In the genomic region with DNA sequence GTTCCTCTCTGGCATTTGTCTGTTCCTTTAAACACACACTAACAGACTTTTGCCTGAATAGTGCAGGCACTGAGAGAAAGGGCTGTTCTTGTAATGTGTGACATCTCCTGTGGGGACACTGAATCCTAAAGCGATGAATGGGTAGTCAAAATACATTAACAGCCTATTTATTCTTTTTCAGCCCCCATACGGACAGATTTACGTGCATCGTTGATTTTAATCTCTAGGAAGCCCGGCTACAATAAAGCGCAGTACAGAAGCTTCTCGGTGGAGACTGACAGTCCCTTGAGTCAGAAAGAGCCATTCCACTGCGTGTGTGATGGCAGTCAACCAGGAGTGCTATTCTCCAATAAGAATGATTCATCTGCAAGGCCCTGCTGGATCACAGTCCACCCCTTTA, we compare ENCODE assay signal across 13 mouse cellular contexts.
DNase-seq lines count a peak whose midpoint lies in the region; ATAC-seq and TF ChIP-seq lines count a peak whose summit lies in the region.
"Had no signal": no experiment of that assay in that cellular context is flagged by ENCODE, and none has a peak within 500 bp of the region (broad histone marks: within the 10 kb centered on the region; RNA-seq: fewer than 3 reads in every experiment).

No protein-coding gene starts in this region.

- no peak overlapping the region for H3K4me3 ChIP-seq in neural tube, embryonic 11.5 days (ENCODE audit: low read depth, low read length)
- H3K4me3 ChIP-seq in midbrain, embryonic 12.5 days, result no peak overlapping the region
- H3K4me3 ChIP-seq in stomach, postnatal 0 days (ENCODE audit: low read depth, low read length), result no peak overlapping the region
- H3K4me3 ChIP-seq: left cerebral cortex, adult 2 months; limb, embryonic 15.5 days; lung, embryonic 15.5 days had no signal

- DNase-seq in cerebellum, postnatal 10 days, result peak; percentile 46 to 52
- no peak for DNase-seq in cerebellum, postnatal 36 days
- DNase-seq in neural tube, embryonic 11.5 days (ENCODE audit: low spot score), result peak; percentile 12
- DNase-seq in neural tube, embryonic 10.5 days (ENCODE audit: extremely low spot score, low spot score), result no peak
- peak; percentile 46 for DNase-seq in retina, postnatal 1 day
- DNase-seq in stomach, postnatal 0 days (ENCODE audit: low spot score), result no peak
- DNase-seq in layer of hippocampus, adult 9-10 months (ENCODE audit: low spot score), result no peak
- DNase-seq: adrenal gland, postnatal 14 days had no signal

- H3K4me1 ChIP-seq in neural tube, embryonic 11.5 days (ENCODE audit: control insufficient read depth, insufficient read depth, low read length), result no peaks in the 10 kb centered on the region
- H3K4me1 ChIP-seq in midbrain, embryonic 12.5 days, result no peaks in the 10 kb centered on the region
- H3K4me1 ChIP-seq in stomach, postnatal 0 days (replicated peaks; ENCODE audit: control insufficient read depth, insufficient read depth), result no peaks in the 10 kb centered on the region
- H3K4me1 ChIP-seq: limb, embryonic 15.5 days; lung, embryonic 15.5 days had no signal

- no peaks in the 10 kb centered on the region for H3K27me3 ChIP-seq in neural tube, embryonic 11.5 days (ENCODE audit: control insufficient read depth, insufficient read depth, low read length)
- no peaks in the 10 kb centered on the region for H3K27me3 ChIP-seq in midbrain, embryonic 12.5 days
- H3K27me3 ChIP-seq in stomach, postnatal 0 days (ENCODE audit: control insufficient read depth, insufficient read depth, low read length), result no peaks in the 10 kb centered on the region
- H3K27me3 ChIP-seq: limb, embryonic 15.5 days; lung, embryonic 15.5 days had no signal

- TF ChIP-seq EP300 in stomach, postnatal 0 days (optimal IDR thresholded peaks at IDR 0.05), result no peak

- no peak for TF ChIP-seq CTCF in stomach, postnatal 0 days (IDR thresholded peaks at IDR 0.05; ENCODE audit: low read depth)

- no peaks in the 10 kb centered on the region for H3K9me3 ChIP-seq in neural tube, embryonic 11.5 days (ENCODE audit: control insufficient read depth, low read length)
- H3K9me3 ChIP-seq in midbrain, embryonic 12.5 days, result no peaks in the 10 kb centered on the region
- H3K9me3 ChIP-seq in stomach, postnatal 0 days (ENCODE audit: control insufficient read depth, low read length), result no peaks in the 10 kb centered on the region
- H3K9me3 ChIP-seq: limb, embryonic 15.5 days; lung, embryonic 15.5 days had no signal

- 45% methylated on average over 8 of the region's 8 CpGs for WGBS in neural tube, embryonic 11.5 days
- 24% methylated on average over 8 of the region's 8 CpGs for WGBS in midbrain, embryonic 12.5 days
- WGBS in stomach, postnatal 0 days, result 85% methylated on average over 8 of the region's 8 CpGs

- ATAC-seq in neural tube, embryonic 11.5 days (ENCODE audit: insufficient read depth, low FRiP score, low TSS enrichment), result peak; percentile 60; the same call in 1 of the 2 replicates
- ATAC-seq in midbrain, embryonic 12.5 days (ENCODE audit: low FRiP score, low read depth), result peak; percentile 72
- ATAC-seq in stomach, postnatal 0 days (ENCODE audit: low FRiP score, low TSS enrichment), result no peak

- H3K27ac ChIP-seq in neural tube, embryonic 11.5 days (ENCODE audit: low read depth, low read length), result no peak overlapping the region
- H3K27ac ChIP-seq in midbrain, embryonic 12.5 days (replicated peaks), result no peak overlapping the region
- no peak overlapping the region for H3K27ac ChIP-seq in stomach, postnatal 0 days (replicated peaks)
- H3K27ac ChIP-seq: kidney, postnatal 0 days; left cerebral cortex, adult 2 months; limb, embryonic 15.5 days; lung, embryonic 15.5 days had no signal

- H3K9ac ChIP-seq in neural tube, embryonic 11.5 days (ENCODE audit: low read length), result no peak overlapping the region
- no peak overlapping the region for H3K9ac ChIP-seq in midbrain, embryonic 12.5 days (replicated peaks)
- no peak overlapping the region for H3K9ac ChIP-seq in stomach, postnatal 0 days (ENCODE audit: low read length)
- H3K9ac ChIP-seq: limb, embryonic 15.5 days; lung, embryonic 15.5 days had no signal

- no peak overlapping the region for H3K4me2 ChIP-seq in neural tube, embryonic 11.5 days (ENCODE audit: low read depth)
- H3K4me2 ChIP-seq in midbrain, embryonic 12.5 days (replicated peaks), result peak overlapping the region; percentile 24
- H3K4me2 ChIP-seq in stomach, postnatal 0 days (replicated peaks; ENCODE audit: low read depth), result no peak overlapping the region
- H3K4me2 ChIP-seq: limb, embryonic 15.5 days; lung, embryonic 15.5 days had no signal

- no peaks in the 10 kb centered on the region for H3K36me3 ChIP-seq in neural tube, embryonic 11.5 days (ENCODE audit: control insufficient read depth, insufficient read depth, low read length)
- no peaks in the 10 kb centered on the region for H3K36me3 ChIP-seq in midbrain, embryonic 12.5 days
- H3K36me3 ChIP-seq in stomach, postnatal 0 days (ENCODE audit: control insufficient read depth, insufficient read depth, low read length), result no peaks in the 10 kb centered on the region
- H3K36me3 ChIP-seq: limb, embryonic 15.5 days; lung, embryonic 15.5 days had no signal

Comparison
In these comparisons a context has a peak if more than half of its experiments do, and no peak if none do; other contexts are left out.
1. DNase-seq: peak in cerebellum, postnatal 10 days (2 of 2), neural tube, embryonic 11.5 days (single experiment) and retina, postnatal 1 day (single experiment); none in cerebellum, postnatal 36 days (0 of 2), neural tube, embryonic 10.5 days (single experiment), stomach, postnatal 0 days (single experiment) and layer of hippocampus, adult 9-10 months (single experiment).